Mouse (Mus musculus): ENCODE measurements around the gene Fam129a.
"Not testable (repeated sequence)": the region's sequence is repeated elsewhere in the genome, so short reads cannot be mapped to it uniquely, and the experiment has no call there.

DNA sequence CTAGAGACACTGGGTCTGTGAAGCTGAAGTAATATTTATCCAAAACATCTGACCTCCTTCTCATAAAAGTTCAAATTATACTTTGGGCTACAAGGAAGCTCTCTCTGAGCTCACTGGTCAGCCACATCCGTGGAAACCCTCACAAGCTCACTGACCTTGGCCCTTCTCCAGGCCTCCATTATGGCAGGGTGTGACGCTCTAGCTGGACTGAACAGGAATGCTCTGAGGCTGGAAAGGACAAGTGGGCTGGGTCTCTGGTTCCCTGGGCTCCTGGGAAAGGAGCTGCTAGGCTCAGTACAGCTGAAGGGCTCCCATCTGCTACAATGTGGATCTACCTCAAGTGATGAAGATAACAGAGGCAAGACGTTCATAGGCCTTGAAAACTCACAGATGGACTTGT is 37.0 kb downstream of the Fam129a start:
- TF ChIP-seq POLR2A (IDR thresholded peaks at IDR 0.05; ENCODE audit: borderline replicate concordance, extremely low read depth, low read depth, low read length); CTCF (IDR thresholded peaks at IDR 0.05; ENCODE audit: insufficient read depth, low read length): not testable (repeated sequence)
